Mouse (Mus musculus): ENCODE data around the gene Cyp26c1. TPM values are rescaled to one million over a fixed set of nuclear protein-coding genes. Genes with fewer than 3 reads are reported as not detected.

Cyp26c1 gene
- polyA plus RNA-seq, 1 experiment from 2014 or later, result not detected

DNA sequence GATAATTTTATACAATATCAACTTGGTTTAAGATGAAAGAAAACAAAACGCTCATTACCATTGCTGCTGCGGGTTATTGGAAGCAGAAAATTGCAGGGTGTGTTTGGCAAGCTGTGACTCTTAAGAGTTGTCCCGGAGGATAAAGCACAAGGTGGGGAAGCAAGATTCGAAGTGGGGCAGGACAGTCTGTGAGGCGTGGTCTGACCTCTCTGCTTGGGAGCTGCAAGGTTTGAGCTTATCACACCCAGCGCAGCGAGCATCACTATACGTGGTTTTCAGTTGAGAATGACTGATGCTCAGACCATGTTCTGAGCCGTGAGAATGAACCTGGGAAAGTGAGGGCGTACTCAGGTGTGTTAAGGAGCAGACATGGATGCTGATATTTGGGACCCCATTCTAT is 29.3 kb downstream of the Cyp26c1 start:
- WGBS, result 75% methylated on average over 10 of the region's 10 CpGs
- no peaks in the 10 kb centered on the region for H3K4me1 ChIP-seq (ENCODE audit: control insufficient read depth, insufficient read depth, low read length)
- no peaks in the 10 kb centered on the region for H3K27me3 ChIP-seq (ENCODE audit: control insufficient read depth, insufficient read depth, low read length)
- no peak for ATAC-seq (ENCODE audit: low FRiP score, low TSS enrichment)
- no peak for DNase-seq
- no peak overlapping the region for H3K4me3 ChIP-seq (replicated peaks; ENCODE audit: low read depth, low read length)
- H3K4me2 ChIP-seq (ENCODE audit: low read length), result no peak overlapping the region
- no peaks in the 10 kb centered on the region for H3K36me3 ChIP-seq (ENCODE audit: control insufficient read depth, insufficient read depth, low read length)
- no peak overlapping the region for H3K27ac ChIP-seq (replicated peaks; ENCODE audit: low read depth, low read length)
- no peaks in the 10 kb centered on the region for H3K9me3 ChIP-seq (ENCODE audit: control insufficient read depth, low read length)
- no peak overlapping the region for H3K9ac ChIP-seq (replicated peaks; ENCODE audit: low read length)

DNA sequence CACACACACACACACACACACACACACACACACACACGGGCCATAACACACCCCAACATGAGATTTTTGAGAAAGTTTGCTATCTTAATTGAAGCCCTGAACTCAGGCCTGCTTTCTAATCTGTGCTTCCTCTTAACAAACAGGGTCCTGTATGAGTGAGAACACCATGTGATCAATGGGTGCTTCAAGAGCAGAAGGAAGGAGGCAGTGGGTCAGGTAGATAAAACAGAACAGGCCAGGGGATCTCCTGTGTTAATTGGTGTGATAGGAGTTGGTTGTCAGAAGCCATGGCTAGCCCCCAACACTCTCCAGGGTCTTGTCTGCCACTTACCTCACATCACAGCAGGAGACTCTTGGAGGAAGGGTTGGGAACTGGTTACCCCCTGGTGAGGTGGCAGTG is 30.6 kb downstream of the Cyp26c1 start:
- WGBS, result 79% methylated on average over 1 of the region's 1 CpGs
- Histone ChIP-seq H3K4me3 (replicated peaks; ENCODE audit: low read depth, low read length) (no peak overlapping the region), H3K9ac (replicated peaks; ENCODE audit: low read length) (no peak overlapping the region), H3K4me1 (ENCODE audit: control insufficient read depth, insufficient read depth, low read length) (no peaks in the 10 kb centered on the region), H3K36me3 (ENCODE audit: control insufficient read depth, insufficient read depth, low read length) (no peaks in the 10 kb centered on the region), H3K27me3 (ENCODE audit: control insufficient read depth, insufficient read depth, low read length) (no peaks in the 10 kb centered on the region), H3K9me3 (ENCODE audit: control insufficient read depth, low read length) (no peaks in the 10 kb centered on the region), H3K4me2 (ENCODE audit: low read length) (no peak overlapping the region), H3K27ac (replicated peaks; ENCODE audit: low read depth, low read length) (no peak overlapping the region)
- ATAC-seq (ENCODE audit: low FRiP score, low TSS enrichment) (no peak), DNase-seq (no peak)

DNA sequence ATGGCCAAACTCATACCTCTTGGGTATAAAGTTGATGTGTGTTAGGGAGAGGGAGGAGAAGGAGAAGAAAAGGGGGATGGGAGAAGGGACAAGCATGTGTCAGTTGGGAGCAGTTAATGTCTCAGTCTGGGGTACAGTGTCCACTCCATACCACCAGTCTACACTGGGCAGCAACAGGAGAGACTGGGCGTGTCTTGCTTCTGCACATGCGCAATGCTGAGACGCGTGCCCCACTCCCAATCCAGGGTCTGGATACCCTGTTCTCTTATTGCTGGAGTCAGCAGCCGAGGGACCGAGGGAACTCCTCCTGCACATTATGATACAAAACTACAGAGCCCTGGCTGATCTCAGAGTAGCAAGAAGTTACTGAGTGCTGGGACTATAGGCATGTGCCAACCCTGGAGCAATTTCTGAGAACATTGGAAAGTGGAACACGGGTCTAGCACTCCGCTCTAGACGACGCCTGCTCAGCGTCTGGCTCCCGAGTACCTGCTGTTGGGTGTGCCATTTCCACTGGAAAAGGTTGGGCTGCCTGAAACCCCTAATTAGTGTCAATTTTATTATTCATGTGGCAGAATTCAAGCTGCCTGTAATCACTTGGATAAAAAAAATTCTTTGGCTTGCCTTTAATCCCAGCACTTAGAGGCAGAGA is 31.3 kb downstream of the Cyp26c1 start:
- Histone ChIP-seq H3K4me3 (replicated peaks; ENCODE audit: low read depth, low read length) (no peak overlapping the region), H3K36me3 (ENCODE audit: control insufficient read depth, insufficient read depth, low read length) (no peaks in the 10 kb centered on the region), H3K4me2 (ENCODE audit: low read length) (no peak overlapping the region), H3K27ac (replicated peaks; ENCODE audit: low read depth, low read length) (no peak overlapping the region), H3K27me3 (ENCODE audit: control insufficient read depth, insufficient read depth, low read length) (no peaks in the 10 kb centered on the region), H3K9ac (replicated peaks; ENCODE audit: low read length) (no peak overlapping the region), H3K4me1 (ENCODE audit: control insufficient read depth, insufficient read depth, low read length) (no peaks in the 10 kb centered on the region), H3K9me3 (ENCODE audit: control insufficient read depth, low read length) (no peaks in the 10 kb centered on the region)
- ATAC-seq (ENCODE audit: low FRiP score, low TSS enrichment), result no peak
- DNase-seq, result no peak
- WGBS, result 91% methylated on average over 12 of the region's 12 CpGs

DNA sequence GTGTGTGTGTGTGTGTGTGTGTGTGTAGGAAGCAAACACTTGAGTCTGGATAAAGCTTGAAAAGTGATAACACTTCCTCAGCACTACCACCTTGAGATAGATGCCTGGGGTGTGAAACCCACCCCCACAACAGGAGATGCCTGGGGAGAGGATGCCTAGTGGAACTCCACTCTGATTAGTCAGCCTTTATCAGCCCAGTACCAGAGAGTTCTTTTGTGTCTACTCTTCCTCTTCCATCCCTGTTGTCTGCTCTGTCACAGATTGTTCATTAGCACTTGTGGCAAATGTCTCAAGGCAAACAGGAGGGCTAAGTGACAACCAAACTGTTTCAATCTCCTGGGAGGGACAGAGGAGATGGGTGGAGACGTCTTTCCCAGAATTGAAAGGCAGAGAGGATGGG is 33.8 kb downstream of the Cyp26c1 start:
- H3K27ac ChIP-seq (replicated peaks; ENCODE audit: low read depth, low read length), result no peak overlapping the region
- no peak overlapping the region for H3K9ac ChIP-seq (replicated peaks; ENCODE audit: low read length)
- ATAC-seq (ENCODE audit: low FRiP score, low TSS enrichment), result no peak
- no peaks in the 10 kb centered on the region for H3K27me3 ChIP-seq (ENCODE audit: control insufficient read depth, insufficient read depth, low read length)
- no peak overlapping the region for H3K4me2 ChIP-seq (ENCODE audit: low read length)
- WGBS, result 58% methylated on average over 1 of the region's 1 CpGs
- H3K4me3 ChIP-seq (replicated peaks; ENCODE audit: low read depth, low read length), result no peak overlapping the region
- no peaks in the 10 kb centered on the region for H3K36me3 ChIP-seq (ENCODE audit: control insufficient read depth, insufficient read depth, low read length)
- H3K4me1 ChIP-seq (ENCODE audit: control insufficient read depth, insufficient read depth, low read length), result no peaks in the 10 kb centered on the region
- no peak for DNase-seq
- H3K9me3 ChIP-seq (ENCODE audit: control insufficient read depth, low read length), result no peaks in the 10 kb centered on the region

DNA sequence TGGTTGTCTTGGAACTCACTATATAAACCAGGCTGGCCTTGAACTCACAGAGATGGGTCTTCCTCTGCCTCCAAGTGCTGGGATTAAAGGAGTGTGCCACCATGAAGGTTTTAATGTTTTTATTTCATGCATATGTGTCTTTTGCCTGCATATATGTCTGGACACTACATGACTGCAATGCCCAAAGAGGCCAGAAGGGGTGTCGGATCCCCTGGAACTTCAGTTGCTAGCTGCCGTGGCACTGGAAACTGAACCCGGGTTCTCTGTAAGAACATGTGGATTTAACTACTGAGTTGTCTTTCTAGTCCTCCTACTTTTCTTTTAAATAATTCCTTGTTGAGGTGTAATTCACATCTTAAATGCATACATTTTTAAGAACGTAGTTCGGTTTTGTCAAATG is 39.2 kb downstream of the Cyp26c1 start:
- WGBS, result 97% methylated on average over 5 of the region's 5 CpGs
- no peak overlapping the region for H3K4me3 ChIP-seq (replicated peaks; ENCODE audit: low read depth, low read length)
- no peak overlapping the region for H3K4me2 ChIP-seq (ENCODE audit: low read length)
- H3K27ac ChIP-seq (replicated peaks; ENCODE audit: low read depth, low read length), result no peak overlapping the region
- ATAC-seq (ENCODE audit: low FRiP score, low TSS enrichment), result no peak
- no peaks in the 10 kb centered on the region for H3K9me3 ChIP-seq (ENCODE audit: control insufficient read depth, low read length)
- H3K9ac ChIP-seq (replicated peaks; ENCODE audit: low read length), result no peak overlapping the region
- DNase-seq, result no peak
- no peaks in the 10 kb centered on the region for H3K36me3 ChIP-seq (ENCODE audit: control insufficient read depth, insufficient read depth, low read length)
- H3K27me3 ChIP-seq (ENCODE audit: control insufficient read depth, insufficient read depth, low read length), result no peaks in the 10 kb centered on the region
- no peaks in the 10 kb centered on the region for H3K4me1 ChIP-seq (ENCODE audit: control insufficient read depth, insufficient read depth, low read length)

DNA sequence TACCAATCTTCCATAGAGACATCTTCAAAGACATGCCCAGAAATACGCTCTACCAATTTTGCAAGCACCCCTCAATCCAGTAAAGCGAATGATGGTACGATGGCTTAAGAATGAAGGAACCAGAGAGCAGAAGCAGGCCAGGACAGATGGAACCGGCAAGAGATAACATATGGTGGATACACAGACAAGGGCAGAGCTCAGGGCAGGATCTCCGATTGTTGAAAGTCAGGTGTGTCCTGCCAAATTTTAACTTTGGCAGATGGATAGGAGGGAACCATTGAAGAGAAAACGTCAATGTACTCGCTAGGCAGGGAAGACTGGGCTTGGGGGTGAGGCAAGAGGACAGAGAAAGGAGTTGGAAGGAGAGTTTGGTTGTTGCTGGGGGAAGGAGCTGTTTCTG is 41.2 kb downstream of the Cyp26c1 start:
- no peaks in the 10 kb centered on the region for H3K9me3 ChIP-seq (ENCODE audit: control insufficient read depth, low read length)
- H3K9ac ChIP-seq (replicated peaks; ENCODE audit: low read length), result no peak overlapping the region
- DNase-seq (no peak), ATAC-seq (ENCODE audit: low FRiP score, low TSS enrichment) (no peak)
- no peak overlapping the region for H3K4me2 ChIP-seq (ENCODE audit: low read length)
- WGBS, result 94% methylated on average over 7 of the region's 7 CpGs
- no peak overlapping the region for H3K4me3 ChIP-seq (replicated peaks; ENCODE audit: low read depth, low read length)
- H3K4me1 ChIP-seq (ENCODE audit: control insufficient read depth, insufficient read depth, low read length), result no peaks in the 10 kb centered on the region
- no peaks in the 10 kb centered on the region for H3K36me3 ChIP-seq (ENCODE audit: control insufficient read depth, insufficient read depth, low read length)
- no peak overlapping the region for H3K27ac ChIP-seq (replicated peaks; ENCODE audit: low read depth, low read length)
- H3K27me3 ChIP-seq (ENCODE audit: control insufficient read depth, insufficient read depth, low read length), result no peaks in the 10 kb centered on the region

DNA sequence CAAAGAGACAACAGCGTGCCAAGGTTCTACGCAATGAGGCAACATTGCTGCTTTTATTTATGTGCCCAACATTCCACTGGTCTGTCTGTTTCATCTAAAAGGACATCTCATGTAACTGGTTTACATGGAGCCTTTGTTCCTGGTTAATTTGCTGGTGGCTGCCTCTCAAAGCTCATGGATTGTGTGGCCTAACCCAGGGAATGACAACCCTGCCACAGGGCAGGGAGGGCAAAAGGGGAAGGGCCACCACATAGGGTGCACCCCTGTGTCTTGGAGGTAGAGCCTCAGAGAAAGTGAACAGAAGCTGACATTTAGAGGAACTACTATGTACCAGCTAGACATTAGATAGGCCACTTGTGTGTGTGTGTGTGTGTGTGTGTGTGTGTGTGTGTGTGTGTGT is 42.0 kb downstream of the Cyp26c1 start:
- Histone ChIP-seq H3K9me3 (ENCODE audit: control insufficient read depth, low read length) (no peaks in the 10 kb centered on the region), H3K27me3 (ENCODE audit: control insufficient read depth, insufficient read depth, low read length) (no peaks in the 10 kb centered on the region), H3K4me2 (ENCODE audit: low read length) (no peak overlapping the region), H3K27ac (replicated peaks; ENCODE audit: low read depth, low read length) (no peak overlapping the region), H3K4me3 (replicated peaks; ENCODE audit: low read depth, low read length) (no peak overlapping the region), H3K4me1 (ENCODE audit: control insufficient read depth, insufficient read depth, low read length) (no peaks in the 10 kb centered on the region), H3K36me3 (ENCODE audit: control insufficient read depth, insufficient read depth, low read length) (no peaks in the 10 kb centered on the region), H3K9ac (replicated peaks; ENCODE audit: low read length) (no peak overlapping the region)
- ATAC-seq (ENCODE audit: low FRiP score, low TSS enrichment), result no peak
- DNase-seq, result no peak
- 94% methylated on average over 2 of the region's 2 CpGs for WGBS

DNA sequence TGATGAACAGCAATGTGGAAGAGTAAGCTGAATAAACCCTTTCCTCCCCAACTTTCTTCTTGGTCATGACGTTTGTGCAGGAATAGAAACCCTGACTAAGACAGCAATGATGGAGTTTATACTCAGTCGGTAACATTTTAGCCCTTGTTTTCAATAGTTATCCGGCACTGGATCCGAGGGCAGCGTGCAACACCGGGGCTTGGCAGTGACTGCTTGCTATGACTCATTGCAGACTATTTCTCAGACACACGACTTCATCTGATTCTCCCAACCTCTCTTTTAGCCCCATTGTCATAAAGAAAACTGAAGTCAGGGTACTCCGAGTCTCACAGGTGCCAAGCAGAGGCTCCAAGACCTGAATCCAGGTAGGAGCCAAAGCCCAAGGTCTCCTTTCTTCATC is 50.0 kb downstream of the Cyp26c1 start:
- H3K9me3 ChIP-seq (ENCODE audit: control insufficient read depth, low read length), result no peaks in the 10 kb centered on the region
- H3K4me2 ChIP-seq (ENCODE audit: low read length), result no peak overlapping the region
- no peaks in the 10 kb centered on the region for H3K4me1 ChIP-seq (ENCODE audit: control insufficient read depth, insufficient read depth, low read length)
- DNase-seq (no peak), ATAC-seq (ENCODE audit: low FRiP score, low TSS enrichment) (no peak)
- no peak overlapping the region for H3K9ac ChIP-seq (replicated peaks; ENCODE audit: low read length)
- no peak overlapping the region for H3K4me3 ChIP-seq (replicated peaks; ENCODE audit: low read depth, low read length)
- H3K27ac ChIP-seq (replicated peaks; ENCODE audit: low read depth, low read length), result no peak overlapping the region
- no peaks in the 10 kb centered on the region for H3K27me3 ChIP-seq (ENCODE audit: control insufficient read depth, insufficient read depth, low read length)
- H3K36me3 ChIP-seq (ENCODE audit: control insufficient read depth, insufficient read depth, low read length), result no peaks in the 10 kb centered on the region
- 86% methylated on average over 8 of the region's 8 CpGs for WGBS

DNA sequence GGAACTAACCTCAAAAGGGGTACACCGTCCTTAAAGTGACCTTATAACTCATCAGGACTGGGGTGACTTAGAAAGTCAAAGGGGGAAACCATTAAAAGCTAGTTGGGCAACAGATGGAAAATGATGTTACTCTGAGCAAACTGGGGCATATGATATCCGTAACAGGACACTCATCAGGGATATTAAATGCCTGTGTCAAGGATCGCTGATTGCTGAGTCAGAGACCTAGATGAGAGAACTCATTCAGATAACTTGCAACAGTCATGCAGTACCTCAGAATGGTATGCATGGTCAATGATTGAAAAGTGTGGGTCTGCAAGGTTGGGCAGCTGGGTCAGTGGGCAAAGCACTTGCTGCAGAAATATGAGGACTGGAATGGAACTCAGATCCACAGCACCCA is 53.2 kb downstream of the Cyp26c1 start:
- no peaks in the 10 kb centered on the region for H3K4me1 ChIP-seq (ENCODE audit: control insufficient read depth, insufficient read depth, low read length)
- H3K9ac ChIP-seq (replicated peaks; ENCODE audit: low read length), result no peak overlapping the region
- no peak overlapping the region for H3K4me2 ChIP-seq (ENCODE audit: low read length)
- WGBS, result 91% methylated on average over 3 of the region's 3 CpGs
- H3K27me3 ChIP-seq (ENCODE audit: control insufficient read depth, insufficient read depth, low read length), result no peaks in the 10 kb centered on the region
- H3K36me3 ChIP-seq (ENCODE audit: control insufficient read depth, insufficient read depth, low read length), result no peaks in the 10 kb centered on the region
- no peak overlapping the region for H3K4me3 ChIP-seq (replicated peaks; ENCODE audit: low read depth, low read length)
- no peak overlapping the region for H3K27ac ChIP-seq (replicated peaks; ENCODE audit: low read depth, low read length)
- ATAC-seq (ENCODE audit: low FRiP score, low TSS enrichment) (no peak), DNase-seq (no peak)
- H3K9me3 ChIP-seq (ENCODE audit: control insufficient read depth, low read length), result no peaks in the 10 kb centered on the region

Data from midbrain, embryonic 14.5 days (tissue).